Mouse (Mus musculus) urinary bladder, postnatal 0 days (tissue): Measurements from ENCODE around the gene Ctnnb1. TPM values are rescaled to one million over a fixed set of nuclear protein-coding genes. Genes with fewer than 3 reads are reported as not detected.

Experiments
- microRNA-seq: library from miRNA; unstranded; fragments of <30 nt; microRNA quantifications from one replicate; pipeline ENCODE4, GENCODE M21; 2016
- polyA plus RNA-seq: library from polyadenylated mRNA; unstranded; fragments of >200 nt; fragmentation: Nextera tagmentation; extraction: Ambion mirVana; gene quantifications from 2 replicates; pipeline ENCODE4 v1.2.1, GENCODE M21; 2015

Ctnnb1 gene
- 294 and 323 TPM in 2 replicates for polyA plus RNA-seq

GRCm38 (mm10) chr9:120929081-120929480 is at the start of gene Ctnnb1:
Ctnnb1 (plus strand) TSS chr9:120929216.

Small RNA genes lying within 50 kb of the gene (microRNA-seq; reads per million reads assigned to microRNA genes)
- gene Mir7090, result not detected
